ENCODE assay signal across 10 mouse cellular contexts in genomic region chr5:20334549-20334948, GRCm38 (mm10).
"Had no signal": no experiment of that assay in that cellular context is flagged by ENCODE, and none has a peak within 500 bp of the region (broad histone marks: within the 10 kb centered on the region; RNA-seq: fewer than 3 reads in every experiment).

No protein-coding gene starts in this region.

- DNase-seq: kidney, adult 2 months; kidney, postnatal 14 days; layer of hippocampus, adult 9-11 months; layer of hippocampus, postnatal 36 days; midbrain, embryonic 14.5 days; right cerebral cortex, postnatal 4 days; spleen, adult 18-20 months; thymus, adult 2 months; thymus, postnatal 25 days had no signal

- ATAC-seq: intestine, embryonic 16.5 days had no signal
